Mouse (Mus musculus) T-helper 2 cell (primary cell): ENCODE measurements around the gene Cdrt4.

Source experiments
- in situ Hi-C: fragments of 300-600 bp; cut with MboI, MseI; formaldehyde crosslinking; loops from one replicate; pipeline ENCODE4 v1.15.1; 2025; ENCODE audit warnings: high pct_unique_total_duplicates

The Cdrt4 gene

GRCm38 (mm10) chr11:62995066-62995754 lies 44.2 kb downstream of the Cdrt4 start:
- in situ Hi-C loops = no loop called here

- in situ Hi-C loops = no loop called here
Measured at GRCm38 (mm10) chr11:62995755-62996521, 44.9 kb downstream of the Cdrt4 start.

- in situ Hi-C loops = no loop called here
Measured at GRCm38 (mm10) chr11:62996522-62996898, 45.5 kb downstream of the Cdrt4 start.

- in situ Hi-C loops = no loop called here
Measured at GRCm38 (mm10) chr11:62997039-62997717, 46.2 kb downstream of the Cdrt4 start.

- in situ Hi-C loops = no loop called here
Measured at GRCm38 (mm10) chr11:62997718-62998281, 46.8 kb downstream of the Cdrt4 start.

- in situ Hi-C loops = loop anchor here (10.0 kb wide), 1 partner anchor 65 kb away; no protein-coding TSS in a partner anchor
Measured at GRCm38 (mm10) chr11:63000126-63000525, 49.1 kb downstream of the Cdrt4 start.

GRCm38 (mm10) chr11:63004617-63005016 lies 53.6 kb downstream of the Cdrt4 start:
- in situ Hi-C loops = loop anchor here (10.0 kb wide), 1 partner anchor 70 kb away; no protein-coding TSS in a partner anchor

GRCm38 (mm10) chr11:63007376-63007775 lies 56.4 kb downstream of the Cdrt4 start:
- in situ Hi-C loops = loop anchor here (10.0 kb wide), 1 partner anchor 73 kb away; no protein-coding TSS in a partner anchor

GRCm38 (mm10) chr11:63008004-63008403 lies 57.0 kb downstream of the Cdrt4 start:
- in situ Hi-C loops = loop anchor here (10.0 kb wide), 1 partner anchor 73 kb away; no protein-coding TSS in a partner anchor

GRCm38 (mm10) chr11:63009761-63010160 lies 58.8 kb downstream of the Cdrt4 start:
- in situ Hi-C loops = loop anchor here (10.0 kb wide), 1 partner anchor 75 kb away; no protein-coding TSS in a partner anchor

GRCm38 (mm10) chr11:63017327-63018082 lies 66.5 kb downstream of the Cdrt4 start:
- in situ Hi-C loops = no loop called here

- in situ Hi-C loops = no loop called here
Measured at GRCm38 (mm10) chr11:63018083-63018622, 67.2 kb downstream of the Cdrt4 start.

GRCm38 (mm10) chr11:63020633-63021032 lies 69.6 kb downstream of the Cdrt4 start:
- in situ Hi-C loops = no loop called here

GRCm38 (mm10) chr11:63021141-63021806 lies 70.3 kb downstream of the Cdrt4 start:
- in situ Hi-C loops = no loop called here

GRCm38 (mm10) chr11:63023461-63023860 lies 72.5 kb downstream of the Cdrt4 start:
- in situ Hi-C loops = no loop called here

GRCm38 (mm10) chr11:63024136-63024535 lies 73.1 kb downstream of the Cdrt4 start:
- in situ Hi-C loops = no loop called here

GRCm38 (mm10) chr11:63025476-63025875 lies 74.5 kb downstream of the Cdrt4 start:
- in situ Hi-C loops = no loop called here

- in situ Hi-C loops = no loop called here
Measured at GRCm38 (mm10) chr11:63026651-63027141, 75.7 kb downstream of the Cdrt4 start.

- in situ Hi-C loops = no loop called here
Measured at GRCm38 (mm10) chr11:63028131-63028530, 77.1 kb downstream of the Cdrt4 start.

- in situ Hi-C loops = no loop called here
Measured at GRCm38 (mm10) chr11:63029148-63029714, 78.2 kb downstream of the Cdrt4 start.
